ENCODE assay signal across 30 mouse cellular contexts in genomic region chr1:25146206-25146605, GRCm38 (mm10).
DNase-seq lines count a peak whose midpoint lies in the region; ATAC-seq and TF ChIP-seq lines count a peak whose summit lies in the region.
"Had no signal": no experiment of that assay in that cellular context is flagged by ENCODE, and none has a peak within 500 bp of the region (broad histone marks: within the 10 kb centered on the region; RNA-seq: fewer than 3 reads in every experiment).

No protein-coding gene starts in this region.

- no peak overlapping the region for H3K4me2 ChIP-seq in lung, embryonic 14.5 days
- H3K4me2 ChIP-seq: heart, embryonic 11.5 days; hindbrain, embryonic 12.5 days; intestine, embryonic 15.5 days; liver, embryonic 12.5 days; midbrain, embryonic 12.5 days; neural tube, embryonic 13.5 days had no signal

- ATAC-seq in lung, embryonic 14.5 days (ENCODE audit: insufficient read depth), result no peak
- no peak for ATAC-seq in CD4-positive, CD25-positive, alpha-beta regulatory T cell, adult 4 months
- ATAC-seq: activated CD4-positive, CD25-positive, alpha-beta regulatory T cell, adult 4 months; forebrain, embryonic 16.5 days; hindbrain, postnatal 0 days; intestine, embryonic 15.5 days; liver, embryonic 12.5 days; liver, postnatal 0 days had no signal

- H3K36me3 ChIP-seq in lung, embryonic 14.5 days (ENCODE audit: insufficient read depth), result no peaks in the 10 kb centered on the region
- H3K36me3 ChIP-seq: hindbrain, embryonic 12.5 days; intestine, embryonic 15.5 days; liver, embryonic 12.5 days; midbrain, embryonic 12.5 days; neural tube, embryonic 13.5 days had no signal

- 55% methylated on average over 3 of the region's 3 CpGs for WGBS in lung, embryonic 14.5 days

- H3K27ac ChIP-seq in layer of hippocampus, adult 2 months, result 0 out of 2 replicates have a peak overlapping the region, but pooled peaks have one; percentile 5
- no peak overlapping the region for H3K27ac ChIP-seq in lung, embryonic 14.5 days (ENCODE audit: low read depth)
- H3K27ac ChIP-seq: hindbrain, embryonic 12.5 days; hindbrain, postnatal 0 days; intestine, embryonic 15.5 days; liver, embryonic 12.5 days; midbrain, embryonic 12.5 days; neural tube, embryonic 13.5 days had no signal

- H3K27me3 ChIP-seq in lung, embryonic 14.5 days (ENCODE audit: insufficient read depth, low read length), result no peaks in the 10 kb centered on the region
- H3K27me3 ChIP-seq: hindbrain, embryonic 12.5 days; intestine, embryonic 15.5 days; liver, embryonic 12.5 days; megakaryocyte, embryonic 14.5 days; midbrain, embryonic 12.5 days; neural tube, embryonic 13.5 days had no signal

- DNase-seq in layer of hippocampus, adult 2 months (ENCODE audit: low spot score in 2 of 2), result peak in 1 of 2 experiments; percentile 70
- no peak for DNase-seq in layer of hippocampus, postnatal 25 days (ENCODE audit: extremely low spot score in 1 of 2, low spot score in 1 of 2)
- peak; percentile 5 for DNase-seq in lung, embryonic 14.5 days
- DNase-seq in lung, postnatal 4 days, result no peak
- peak; percentile 33 for DNase-seq in right cerebral cortex, postnatal 25 days
- no peak for DNase-seq in right cerebral cortex, postnatal 10 days (ENCODE audit: low spot score in 2 of 2)
- DNase-seq: adrenal gland, adult 2 months; adrenal gland, postnatal 36 days; cerebellum, adult 2 months; cerebellum, postnatal 14 days; gastrocnemius, postnatal 25 days; heart, adult 11 months; heart, postnatal 36 days; kidney, adult 2 months; kidney, postnatal 36 days; left cerebral cortex, postnatal 4 days; liver, postnatal 0 days; thymus, postnatal 14 days had no signal

- no peaks in the 10 kb centered on the region for H3K4me1 ChIP-seq in lung, embryonic 14.5 days (ENCODE audit: insufficient read depth)
- H3K4me1 ChIP-seq: hindbrain, embryonic 12.5 days; intestine, embryonic 15.5 days; liver, embryonic 12.5 days; megakaryocyte, embryonic 14.5 days; midbrain, embryonic 12.5 days; neural tube, embryonic 13.5 days had no signal

- no peak overlapping the region for H3K9ac ChIP-seq in lung, embryonic 14.5 days
- H3K9ac ChIP-seq: hindbrain, embryonic 12.5 days; intestine, embryonic 15.5 days; liver, embryonic 12.5 days; liver, postnatal 0 days; midbrain, embryonic 12.5 days; neural tube, embryonic 13.5 days had no signal

- TF ChIP-seq CTCF in layer of hippocampus, adult 2 months (conservative IDR thresholded peaks at IDR 0.05), result no peak
- TF ChIP-seq CTCF in lung, embryonic 14.5 days (IDR thresholded peaks at IDR 0.05; ENCODE audit: low read depth), result no peak

- no peak overlapping the region for H3K4me3 ChIP-seq in layer of hippocampus, adult 2 months
- H3K4me3 ChIP-seq in lung, embryonic 14.5 days (ENCODE audit: low read depth, low read length), result no peak overlapping the region
- H3K4me3 ChIP-seq: erythroblast, embryonic 14.5 days; hindbrain, embryonic 12.5 days; intestine, embryonic 15.5 days; liver, embryonic 12.5 days; megakaryocyte, embryonic 14.5 days; midbrain, embryonic 12.5 days; neural tube, embryonic 13.5 days had no signal

- no peaks in the 10 kb centered on the region for H3K9me3 ChIP-seq in lung, embryonic 14.5 days (ENCODE audit: low read depth, low read length)
- H3K9me3 ChIP-seq: hindbrain, embryonic 12.5 days; intestine, embryonic 15.5 days; liver, embryonic 12.5 days; midbrain, embryonic 12.5 days; neural tube, embryonic 13.5 days had no signal

Comparison
In these comparisons a context has a peak if more than half of its experiments do, and no peak if none do; other contexts are left out.
1. DNase-seq: peak in lung, embryonic 14.5 days (single experiment) and right cerebral cortex, postnatal 25 days (single experiment); none in layer of hippocampus, postnatal 25 days (0 of 2), lung, postnatal 4 days (0 of 2) and right cerebral cortex, postnatal 10 days (0 of 2).